Mouse (Mus musculus): Measurements from ENCODE around the gene Sec11a.
A peak's percentile ranks its signal among the peaks of the same experiment; 100 is the strongest.
"Not testable (repeated sequence)": the region's sequence is repeated elsewhere in the genome, so short reads cannot be mapped to it uniquely, and the experiment has no call there.

The Sec11a gene

DNA sequence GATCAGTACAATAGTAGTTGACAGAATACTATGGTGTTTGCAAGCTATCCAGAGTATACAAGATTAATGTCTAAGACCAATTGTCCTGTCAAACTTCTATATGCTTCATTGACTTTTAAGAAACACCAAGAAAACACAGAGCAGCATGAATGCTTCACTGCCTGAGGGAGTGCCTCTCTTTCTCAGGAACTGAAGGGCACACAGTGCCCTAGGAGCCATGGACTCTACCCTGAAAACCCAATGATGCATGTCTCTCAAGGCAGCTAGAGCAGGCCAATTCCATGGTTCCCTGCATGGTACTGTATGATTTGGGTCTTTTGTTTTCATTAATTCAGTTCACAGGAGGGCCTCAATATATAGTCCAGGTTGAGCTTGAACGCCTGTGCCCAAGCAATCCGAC, 6.7 kb upstream of the Sec11a start:
- no peak for DNase-seq

DNA sequence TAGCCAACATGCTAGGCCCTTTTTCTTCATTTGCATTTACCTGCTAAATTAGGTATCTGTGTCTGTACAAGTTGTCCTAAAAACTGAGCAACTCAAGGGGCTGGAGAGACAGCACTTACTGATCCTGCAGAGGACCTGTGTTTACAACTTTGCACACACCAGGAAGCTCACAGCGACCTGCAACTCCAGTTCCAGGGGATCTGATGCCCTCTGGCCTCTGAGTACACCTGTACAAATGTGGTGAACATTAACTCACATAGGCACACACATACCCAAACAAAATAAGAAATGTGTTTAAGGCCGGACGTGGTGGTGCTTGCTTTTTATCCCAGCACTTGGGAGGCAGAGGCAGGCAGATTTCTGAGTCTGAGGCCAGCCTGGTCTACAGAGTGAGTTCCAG, 4.6 kb upstream of the Sec11a start:
- no peak for DNase-seq

GRCm38 (mm10) chr7:80951461-80951860, 3.9 kb upstream of the Sec11a start:
- no peak for DNase-seq

GRCm38 (mm10) chr7:80939808-80940207, 7.8 kb downstream of the Sec11a start:
- DNase-seq, result no peak

DNA sequence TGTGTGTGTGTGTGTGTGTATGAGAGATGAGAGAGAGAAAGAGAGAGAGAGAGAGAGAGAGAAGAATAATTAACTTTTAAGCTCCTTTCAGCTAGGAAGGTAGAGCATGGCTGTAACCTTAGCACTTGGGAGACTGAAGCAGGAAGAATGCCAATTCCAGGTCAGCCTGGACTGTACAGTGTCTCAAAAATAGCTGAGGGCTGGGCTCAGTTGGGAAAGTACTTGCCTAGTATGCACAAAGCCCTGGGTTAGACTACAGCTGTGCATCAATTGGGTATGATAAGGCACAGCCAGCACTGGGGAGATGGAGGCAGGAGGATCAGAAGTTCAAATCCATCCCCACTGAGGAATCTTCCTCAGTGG, 10.3 kb downstream of the Sec11a start:
- DNase-seq, result not testable (repeated sequence)

GRCm38 (mm10) chr7:80936617-80937303, 10.8 kb downstream of the Sec11a start:
- not testable (repeated sequence) for DNase-seq

- DNase-seq, result no peak
These were observed 11.7 kb downstream of the Sec11a start for GRCm38 (mm10) chr7:80935834-80936233.

GRCm38 (mm10) chr7:80932777-80933176, 14.8 kb downstream of the Sec11a start:
- DNase-seq, result no peak

- DNase-seq, result peak; percentile 36
These were observed 15.9 kb downstream of the Sec11a start for GRCm38 (mm10) chr7:80931618-80932207.

GRCm38 (mm10) chr7:80923165-80923564, 24.4 kb downstream of the Sec11a start:
- no peak for DNase-seq

GRCm38 (mm10) chr7:80919647-80920008, 28.0 kb downstream of the Sec11a start:
- no peak for DNase-seq

DNA sequence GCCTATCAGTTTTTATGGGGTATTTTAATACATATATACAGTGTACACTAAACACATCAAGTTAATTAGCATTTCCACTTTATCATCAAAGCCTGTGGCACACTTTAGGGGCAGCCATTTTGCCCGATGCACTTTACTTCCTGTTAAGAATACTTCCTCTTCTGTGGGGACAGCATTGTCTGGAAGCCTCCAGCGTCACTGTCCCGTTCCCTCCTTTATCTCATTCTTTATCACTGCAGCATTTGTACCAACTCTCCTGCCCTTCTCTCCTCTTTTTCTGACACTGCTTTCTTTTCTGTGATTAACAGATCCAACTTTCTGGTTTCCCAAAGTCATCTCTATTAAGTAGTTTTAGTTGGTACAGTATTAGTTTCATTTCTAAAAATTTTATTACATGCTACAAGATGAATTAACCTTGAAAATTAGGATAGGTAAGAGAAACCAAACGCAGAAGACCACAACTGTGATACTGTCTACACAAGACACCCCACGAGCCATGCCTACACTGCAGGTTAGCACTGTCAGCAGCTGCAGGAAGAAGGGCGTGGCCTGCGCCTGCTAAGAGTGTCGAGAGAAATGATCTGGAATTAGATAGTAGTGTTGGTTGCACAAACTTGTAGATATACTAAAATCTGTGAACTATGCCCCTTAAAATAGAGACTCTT, 28.5 kb downstream of the Sec11a start:
- no peak for DNase-seq

DNA sequence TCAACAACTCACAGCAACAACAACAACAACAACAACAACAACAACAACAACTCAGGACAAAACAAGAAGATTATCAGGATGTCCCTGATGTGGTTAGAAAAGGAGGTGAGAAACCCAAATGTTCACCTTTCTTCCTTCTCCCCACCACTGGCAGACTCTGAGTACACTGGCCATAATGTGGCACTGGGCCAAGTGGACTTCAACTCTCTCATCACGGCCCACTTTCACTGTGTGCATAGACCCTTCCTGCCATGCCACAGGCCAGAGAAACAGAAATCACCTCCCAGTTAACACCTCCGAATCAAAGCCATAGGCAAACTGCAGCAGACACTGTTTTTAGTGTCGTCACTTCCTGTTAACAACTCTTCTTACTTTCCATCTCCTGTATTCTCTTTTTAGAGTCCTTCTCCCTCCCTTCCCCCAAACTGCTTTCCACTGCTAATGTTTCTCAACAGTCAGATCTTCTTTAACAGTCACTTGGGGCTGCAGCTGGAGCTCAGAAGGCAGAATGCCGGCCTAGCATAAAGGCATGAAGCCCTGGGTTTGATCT, 29.6 kb downstream of the Sec11a start:
- DNase-seq, result no peak

GRCm38 (mm10) chr7:80912496-80912895, 35.1 kb downstream of the Sec11a start:
- no peak for DNase-seq

- no peak for DNase-seq
These were observed 36.5 kb downstream of the Sec11a start for GRCm38 (mm10) chr7:80911053-80911452.

- DNase-seq, result peak; percentile 63
These were observed 42.6 kb downstream of the Sec11a start, which contains the start of gene Nmb for GRCm38 (mm10) chr7:80904921-80905515. TSS of gene Nmb (minus strand) at chr7:80905076.

DNA sequence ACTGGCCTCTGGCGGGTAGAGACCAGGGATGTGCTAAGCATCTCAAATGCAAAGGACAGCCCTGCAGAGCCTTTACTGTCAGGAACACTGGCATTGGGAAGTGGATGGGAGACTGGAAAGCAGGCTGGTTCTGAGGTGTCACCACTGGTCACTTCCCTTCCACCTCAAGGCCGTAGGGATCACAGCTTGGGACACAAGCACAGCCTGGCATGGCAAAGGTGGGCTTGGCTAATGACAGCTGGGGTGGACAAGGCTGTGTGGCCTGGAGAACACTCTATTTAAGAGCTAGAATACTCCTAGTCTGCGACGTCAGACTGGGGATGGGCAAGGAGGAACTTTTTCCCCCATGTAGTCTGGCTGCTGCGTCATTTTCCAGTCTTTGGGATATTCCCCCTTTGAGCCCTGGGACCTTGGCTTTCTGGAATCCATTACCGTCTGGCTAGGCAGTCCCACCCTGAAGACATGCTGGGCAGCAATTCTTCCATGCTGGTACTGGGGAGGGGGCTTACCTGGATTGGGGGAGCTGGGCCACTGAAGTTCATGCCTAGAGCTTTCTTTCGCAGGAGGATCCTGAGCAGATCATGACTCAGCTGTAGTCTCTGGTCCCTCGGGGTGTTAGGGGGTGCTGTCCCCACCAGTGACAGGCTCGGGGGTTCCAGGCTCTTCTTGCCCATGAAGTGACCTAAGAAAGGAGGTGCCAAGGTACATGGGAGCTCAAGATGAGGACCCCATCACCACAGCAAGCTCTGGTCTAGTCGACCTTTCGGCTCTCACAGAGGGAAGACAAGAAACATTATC, 43.8 kb downstream of the Sec11a start:
- DNase-seq, result no peak

- DNase-seq, result no peak
These were observed 45.9 kb downstream of the Sec11a start for GRCm38 (mm10) chr7:80901541-80902274.

DNA sequence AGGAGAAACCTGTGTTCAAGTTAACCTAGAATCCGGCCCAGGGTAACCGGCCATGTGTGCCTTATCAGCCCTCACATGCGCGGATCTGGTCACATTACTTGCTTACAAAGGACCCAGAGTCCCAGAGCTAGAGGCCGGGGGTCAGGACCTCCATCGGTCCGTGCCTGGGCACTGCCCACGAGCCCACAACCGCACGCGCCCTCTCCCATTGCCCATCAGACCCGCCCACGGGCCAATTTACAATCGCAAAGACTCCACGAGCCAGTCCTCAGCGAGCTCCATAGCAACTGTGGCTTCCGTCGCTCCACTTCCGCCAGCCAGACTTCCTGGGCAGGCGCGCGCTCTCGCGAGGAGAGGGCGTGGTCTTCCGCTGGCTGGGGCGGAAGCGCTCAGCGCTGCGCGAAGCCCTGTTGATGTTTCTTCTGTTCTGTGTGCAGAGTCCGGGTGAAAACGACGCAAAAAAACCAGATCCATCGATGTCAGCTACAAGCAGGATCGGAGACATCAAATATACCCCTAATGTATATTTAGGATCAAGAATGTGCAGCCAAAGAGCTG, 46.6 kb downstream of the Sec11a start, which contains the start of gene Wdr73:
Wdr73 (minus strand) TSS at position 326 of the 558 bp plus-strand sequence.
- peak; percentile 91 for DNase-seq

- DNase-seq, result no peak
These were observed 49.9 kb downstream of the Sec11a start for GRCm38 (mm10) chr7:80897721-80898120.

DNA sequence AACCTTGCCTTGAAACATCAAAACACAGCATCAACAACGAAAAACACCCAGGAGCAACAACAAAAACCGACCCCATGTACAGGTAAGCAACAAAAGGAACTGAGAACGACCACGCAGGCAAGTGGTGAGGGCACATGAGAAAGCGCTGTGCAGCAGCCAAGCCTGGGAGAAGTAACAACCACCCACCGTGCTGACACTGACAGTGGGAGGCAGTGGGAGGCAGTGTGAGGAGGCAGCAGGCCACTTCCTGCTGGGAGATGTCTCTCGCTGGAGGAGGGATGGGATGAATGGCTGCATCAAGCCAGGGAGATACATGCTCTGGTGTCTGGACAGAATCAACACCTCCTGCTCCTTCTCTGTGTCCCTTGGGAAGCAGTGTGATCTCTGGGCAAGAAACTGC, 50.4 kb downstream of the Sec11a start:
- DNase-seq, result no peak
